ENCODE assay signal across 21 mouse cellular contexts in genomic region chr2:11478960-11479359, GRCm38 (mm10).
DNase-seq lines count a peak whose midpoint lies in the region; ATAC-seq and TF ChIP-seq lines count a peak whose summit lies in the region.
"Had no signal": no experiment of that assay in that cellular context is flagged by ENCODE, and none has a peak within 500 bp of the region (broad histone marks: within the 10 kb centered on the region; RNA-seq: fewer than 3 reads in every experiment).

No protein-coding gene starts in this region.

- H3K27ac ChIP-seq in liver, adult 2 months (replicated peaks; ENCODE audit: insufficient read depth, low read depth, low read length), result peak overlapping the region; percentile 58
- H3K27ac ChIP-seq in liver, embryonic 11.5 days (ENCODE audit: low read depth, low read length), result no peak overlapping the region
- H3K27ac ChIP-seq: embryonic facial prominence, embryonic 13.5 days; embryonic facial prominence, embryonic 15.5 days; forebrain, embryonic 10.5 days; forebrain, embryonic 12.5 days had no signal

- TF ChIP-seq POLR2A in liver, adult 2 months (IDR thresholded peaks at IDR 0.05; ENCODE audit: extremely low read depth, insufficient read depth, low read length), result no peak

- DNase-seq in heart, adult 11 months, result peak; percentile 73
- no peak for DNase-seq in heart, postnatal 14 days
- DNase-seq in liver, adult 2 months (ENCODE audit: extremely low read depth, low read depth, low spot score), result peak; percentile 97
- no peak for DNase-seq in liver, embryonic 11.5 days (ENCODE audit: low spot score)
- DNase-seq: adrenal gland, adult 2 months; adrenal gland, postnatal 10 days; adrenal gland, postnatal 25 days; cerebellum, adult 11 months; cerebellum, adult 18-20 months; cerebellum, adult 8-10 months; cerebellum, adult 9-11 months; cerebellum, postnatal 14 days; cerebellum, postnatal 36 days; embryo, embryonic 11 days had no signal

- WGBS in liver, adult 2 months, result 10% methylated on average over 2 of the region's 2 CpGs
- WGBS in liver, embryonic 11.5 days, result 36% methylated on average over 2 of the region's 2 CpGs

- intact Hi-C loops in heart, postnatal 14 days (cut with DNase I), result no loop called here

- H3K9ac ChIP-seq in liver, adult 2 months (ENCODE audit: low read depth, low read length), result no peak overlapping the region
- no peak overlapping the region for H3K9ac ChIP-seq in liver, embryonic 11.5 days (ENCODE audit: low read depth, low read length)
- H3K9ac ChIP-seq: embryonic facial prominence, embryonic 13.5 days; embryonic facial prominence, embryonic 15.5 days; forebrain, embryonic 12.5 days had no signal

- no peaks in the 10 kb centered on the region for H3K27me3 ChIP-seq in liver, adult 2 months (ENCODE audit: control insufficient read depth, insufficient read depth, low read length)
- no peaks in the 10 kb centered on the region for H3K27me3 ChIP-seq in liver, embryonic 11.5 days (replicated peaks; ENCODE audit: control insufficient read depth, insufficient read depth, low read length)
- H3K27me3 ChIP-seq: embryonic facial prominence, embryonic 13.5 days; embryonic facial prominence, embryonic 15.5 days; forebrain, embryonic 12.5 days had no signal

- no peaks in the 10 kb centered on the region for H3K79me2 ChIP-seq in liver, adult 2 months (ENCODE audit: control insufficient read depth, insufficient read depth, low read length)

- no peak overlapping the region for H3K4me2 ChIP-seq in liver, embryonic 11.5 days
- H3K4me2 ChIP-seq: embryonic facial prominence, embryonic 13.5 days; embryonic facial prominence, embryonic 15.5 days; forebrain, embryonic 12.5 days had no signal

- ATAC-seq in liver, embryonic 11.5 days (replicated peaks; ENCODE audit: low FRiP score), result no peak
- ATAC-seq: forebrain, embryonic 14.5 days; forebrain, embryonic 16.5 days had no signal

- TF ChIP-seq CTCF in liver, adult 2 months (IDR thresholded peaks at IDR 0.05; ENCODE audit: low read depth, low read length), result no peak

- peaks cover 11% of the 10 kb centered on the region for H3K4me1 ChIP-seq in liver, adult 2 months (ENCODE audit: control insufficient read depth, insufficient read depth, low read length)
- no peaks in the 10 kb centered on the region for H3K4me1 ChIP-seq in liver, embryonic 11.5 days (replicated peaks; ENCODE audit: control insufficient read depth, insufficient read depth, low read length)
- H3K4me1 ChIP-seq: embryonic facial prominence, embryonic 13.5 days; embryonic facial prominence, embryonic 15.5 days; forebrain, embryonic 10.5 days; forebrain, embryonic 12.5 days had no signal

- H3K9me3 ChIP-seq in liver, embryonic 11.5 days (ENCODE audit: control insufficient read depth, low read length), result no peaks in the 10 kb centered on the region
- H3K9me3 ChIP-seq: embryonic facial prominence, embryonic 13.5 days; embryonic facial prominence, embryonic 15.5 days; forebrain, embryonic 10.5 days; forebrain, embryonic 12.5 days had no signal

- no peak overlapping the region for H3K4me3 ChIP-seq in liver, adult 2 months (ENCODE audit: insufficient read depth, low read depth, low read length)
- no peak overlapping the region for H3K4me3 ChIP-seq in liver, embryonic 11.5 days (ENCODE audit: low read depth, low read length)
- H3K4me3 ChIP-seq: embryonic facial prominence, embryonic 13.5 days; embryonic facial prominence, embryonic 15.5 days; erythroblast, embryonic 14.5 days; forebrain, embryonic 10.5 days; forebrain, embryonic 12.5 days had no signal

- H3K36me3 ChIP-seq in liver, adult 2 months (ENCODE audit: control insufficient read depth, insufficient read depth, low read length), result peaks cover 66% of the 10 kb centered on the region
- peaks cover 47% of the 10 kb centered on the region for H3K36me3 ChIP-seq in liver, embryonic 11.5 days (ENCODE audit: control insufficient read depth, insufficient read depth, low read length)

Comparison
In these comparisons a context has a peak if more than half of its experiments do, and no peak if none do; other contexts are left out.
1. DNase-seq: peak in heart, adult 11 months (single experiment) and liver, adult 2 months (single experiment); none in heart, postnatal 14 days (0 of 2) and liver, embryonic 11.5 days (single experiment).